Mouse (Mus musculus): ENCODE data around the gene Zgpat. TPM values are rescaled to one million over a fixed set of nuclear protein-coding genes. Genes with fewer than 3 reads are reported as not detected.

Zgpat gene
- polyA plus RNA-seq (2016; fragmentation: Nextera tagmentation; extraction: Ambion mirVana): 69.4 and 75.0 TPM in 2 replicates

DNA sequence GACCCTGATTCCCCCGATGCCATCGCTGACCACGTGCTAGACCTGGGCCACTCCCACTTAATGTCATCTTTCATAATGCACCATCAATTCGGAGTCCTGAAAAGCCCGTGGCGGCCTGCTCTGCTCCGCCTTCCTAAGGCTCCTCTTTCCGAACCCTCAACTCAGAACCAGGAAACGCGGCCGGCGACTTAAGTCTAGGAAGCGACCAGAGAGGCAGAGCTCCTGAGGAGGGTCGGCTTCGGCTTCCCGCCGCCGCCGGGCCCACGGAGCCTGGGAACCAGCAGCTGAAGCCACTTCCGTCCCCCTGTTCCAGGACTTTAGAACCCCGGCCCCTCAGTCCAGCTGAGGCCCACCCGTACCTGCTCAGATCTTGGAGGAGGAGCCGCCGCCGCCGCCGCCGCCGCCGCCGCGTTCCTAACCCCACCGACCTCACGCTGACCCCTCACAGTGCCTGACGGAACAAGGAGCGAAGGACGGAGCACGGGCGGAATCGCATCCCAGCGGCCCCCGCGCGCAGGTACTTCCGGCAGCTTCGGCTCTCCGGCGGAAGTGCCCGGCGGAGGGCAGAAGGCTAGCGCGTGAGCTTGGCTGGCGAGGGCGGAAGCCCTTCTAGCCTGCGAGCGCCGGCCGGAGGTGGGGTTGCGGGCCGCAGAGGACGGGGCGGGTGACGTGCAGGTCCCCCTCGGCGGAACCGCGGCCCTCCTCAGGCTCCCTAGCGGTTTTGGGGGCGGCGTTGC, at the start of gene Zgpat, which contains the start of gene Arfrp1:
Gene Zgpat (plus strand): TSS at position 69 of the 737 bp plus-strand sequence.
Gene Arfrp1 (minus strand): TSS at position 545 of the 737 bp plus-strand sequence.
- Histone ChIP-seq H3K36me3 (peaks cover 49% of the 10 kb centered on the region), H3K4me1 (peaks cover 35% of the 10 kb centered on the region), H3K27ac (replicated peaks) (peak within 1 kb of the TSS; percentile 90), H3K27me3 (no peaks in the 10 kb centered on the region), H3K4me2 (replicated peaks) (peak within 1 kb of the TSS; percentile 99), H3K9ac (replicated peaks) (peak within 1 kb of the TSS; percentile 94), H3K4me3 (peak within 1 kb of the TSS; percentile 75), H3K9me3 (no peaks in the 10 kb centered on the region)
- WGBS: under 1% methylated on average over 67 of the region's 71 CpGs
- peak; percentile 92 for ATAC-seq (ENCODE audit: low FRiP score, low read depth)

GRCm38 (mm10) chr2:181319248-181320102, 45.3 kb upstream of the Zgpat start, which contains the start of gene Rtel1:
TSS of gene Rtel1 (plus strand) at chr2:181319739.
- WGBS: 6% methylated on average over 40 of the region's 40 CpGs
- peak within 1 kb of the TSS; percentile 63 for H3K27ac ChIP-seq (replicated peaks)

DNA sequence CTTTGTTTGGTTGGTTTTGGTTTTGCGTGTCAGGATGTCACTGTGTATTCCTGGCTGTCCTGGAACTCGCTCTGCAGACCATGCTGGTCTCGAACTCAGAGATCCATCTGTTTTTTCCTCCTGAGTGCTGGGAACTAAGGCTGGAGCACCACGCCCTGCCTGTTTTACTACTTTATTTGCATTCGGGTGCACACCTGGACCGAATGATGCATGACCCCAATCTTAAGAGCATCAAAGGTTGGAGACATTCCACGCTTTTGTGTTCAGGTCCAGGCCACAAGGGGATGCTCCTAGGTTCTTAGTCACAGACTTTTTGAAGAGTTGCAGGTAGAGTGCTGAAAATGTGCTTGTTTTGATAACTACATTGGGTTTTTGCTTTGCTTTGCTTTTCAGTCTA, 44.6 kb upstream of the Zgpat start:
- H3K9ac ChIP-seq (replicated peaks): peak overlapping the region; percentile 64
- H3K27ac ChIP-seq (replicated peaks): peak overlapping the region; percentile 63; the same call in 1 of the 2 replicates
- peaks cover 11% of the 10 kb centered on the region for H3K27me3 ChIP-seq
- peaks cover 34% of the 10 kb centered on the region for H3K36me3 ChIP-seq
- H3K4me3 ChIP-seq: peak overlapping the region; percentile 70
- no peaks in the 10 kb centered on the region for H3K9me3 ChIP-seq
- 14% methylated on average over 7 of the region's 7 CpGs for WGBS
- ATAC-seq (ENCODE audit: low FRiP score, low read depth): no peak; the same call in 1 of the 2 replicates
- peaks cover 16% of the 10 kb centered on the region for H3K4me1 ChIP-seq
- H3K4me2 ChIP-seq (replicated peaks): peak overlapping the region; percentile 78

More at GRCm38 (mm10) chr2:181319248-181320102, 45.3 kb upstream of the Zgpat start, which contains the start of gene Rtel1:
- Histone ChIP-seq H3K9ac (replicated peaks) (peak within 1 kb of the TSS; percentile 64), H3K4me3 (peak within 1 kb of the TSS; percentile 70), H3K4me1 (peaks cover 19% of the 10 kb centered on the region), H3K36me3 (peaks cover 27% of the 10 kb centered on the region), H3K27me3 (peaks cover 18% of the 10 kb centered on the region), H3K9me3 (no peaks in the 10 kb centered on the region), H3K4me2 (replicated peaks) (peak within 1 kb of the TSS; percentile 78)
- ATAC-seq (ENCODE audit: low FRiP score, low read depth): peak; percentile 94

GRCm38 (mm10) chr2:181322136-181322535, 42.6 kb upstream of the Zgpat start:
- Histone ChIP-seq H3K9ac (replicated peaks) (no peak overlapping the region), H3K27ac (replicated peaks) (no peak overlapping the region), H3K27me3 (no peaks in the 10 kb centered on the region), H3K4me3 (no peak overlapping the region), H3K4me1 (peaks cover 16% of the 10 kb centered on the region), H3K9me3 (no peaks in the 10 kb centered on the region), H3K36me3 (peaks cover 52% of the 10 kb centered on the region), H3K4me2 (replicated peaks) (no peak overlapping the region)
- WGBS: 75% methylated on average over 5 of the region's 5 CpGs
- ATAC-seq (ENCODE audit: low FRiP score, low read depth): no peak

DNA sequence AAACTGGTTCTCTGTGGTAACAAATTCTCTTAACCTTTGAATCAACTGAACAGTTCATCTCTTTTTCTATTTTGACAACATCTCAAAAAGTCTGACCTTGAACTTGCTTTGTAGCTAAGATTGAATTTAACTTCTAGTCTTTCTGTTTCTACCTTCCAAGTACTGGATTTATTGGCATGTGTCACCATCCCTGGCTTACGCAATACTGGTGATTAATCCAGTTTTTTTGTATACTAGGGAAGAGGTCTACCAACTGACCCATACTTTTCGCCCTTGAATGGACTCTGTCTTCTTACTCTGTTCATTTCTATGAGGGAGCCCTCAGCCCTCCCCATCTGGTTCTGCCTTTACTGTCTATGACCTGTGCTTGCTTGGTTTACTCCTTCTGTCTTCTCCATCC, 38.6 kb upstream of the Zgpat start:
- Histone ChIP-seq H3K9ac (replicated peaks) (no peak overlapping the region), H3K4me1 (no peaks in the 10 kb centered on the region), H3K9me3 (no peaks in the 10 kb centered on the region), H3K4me3 (no peak overlapping the region), H3K36me3 (peaks cover 86% of the 10 kb centered on the region), H3K27ac (replicated peaks) (no peak overlapping the region), H3K27me3 (no peaks in the 10 kb centered on the region), H3K4me2 (replicated peaks) (no peak overlapping the region)
- no peak for ATAC-seq (ENCODE audit: low FRiP score, low read depth)
- whole genome bisulfite sequencing: 88% methylated on average over 2 of the region's 2 CpGs

GRCm38 (mm10) chr2:181332542-181332941, 32.2 kb upstream of the Zgpat start:
- Histone ChIP-seq H3K9ac (replicated peaks) (no peak overlapping the region), H3K4me2 (replicated peaks) (no peak overlapping the region), H3K27me3 (no peaks in the 10 kb centered on the region), H3K27ac (replicated peaks) (no peak overlapping the region), H3K4me1 (no peaks in the 10 kb centered on the region), H3K4me3 (no peak overlapping the region), H3K36me3 (peaks cover 80% of the 10 kb centered on the region), H3K9me3 (no peaks in the 10 kb centered on the region)
- no peak for ATAC-seq (ENCODE audit: low FRiP score, low read depth)

GRCm38 (mm10) chr2:181334023-181334422, 30.7 kb upstream of the Zgpat start:
- H3K4me3 ChIP-seq: no peak overlapping the region
- no peak overlapping the region for H3K9ac ChIP-seq (replicated peaks)
- 72% methylated on average over 3 of the region's 3 CpGs for WGBS
- H3K36me3 ChIP-seq: peaks cover 77% of the 10 kb centered on the region
- no peak for ATAC-seq (ENCODE audit: low FRiP score, low read depth)
- no peaks in the 10 kb centered on the region for H3K9me3 ChIP-seq
- H3K4me1 ChIP-seq: no peaks in the 10 kb centered on the region
- no peak overlapping the region for H3K27ac ChIP-seq (replicated peaks)
- H3K27me3 ChIP-seq: no peaks in the 10 kb centered on the region
- H3K4me2 ChIP-seq (replicated peaks): no peak overlapping the region

DNA sequence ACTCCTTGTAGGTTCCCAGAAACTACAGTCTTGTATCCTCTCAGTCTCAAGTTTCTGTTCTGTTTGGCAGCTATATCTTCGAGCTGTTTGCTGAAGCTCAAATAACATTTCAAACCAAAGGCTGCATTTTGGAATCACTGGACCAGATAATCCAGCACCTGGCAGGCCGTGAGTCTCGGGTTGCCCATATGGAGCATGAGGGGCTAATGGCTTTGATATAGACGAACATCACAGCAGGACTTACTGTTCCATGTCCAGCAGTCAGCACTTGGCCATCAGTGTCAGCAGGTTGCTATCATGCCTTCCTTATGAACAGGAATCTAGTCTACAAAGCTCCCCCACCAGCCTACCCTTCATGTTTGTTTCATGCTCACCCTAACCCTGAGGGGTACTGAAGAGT, 24.3 kb upstream of the Zgpat start:
- no peak overlapping the region for H3K4me3 ChIP-seq
- H3K36me3 ChIP-seq: peaks cover 84% of the 10 kb centered on the region
- WGBS: 87% methylated on average over 4 of the region's 4 CpGs
- H3K4me1 ChIP-seq: no peaks in the 10 kb centered on the region
- H3K27me3 ChIP-seq: no peaks in the 10 kb centered on the region
- no peak overlapping the region for H3K4me2 ChIP-seq (replicated peaks)
- H3K9ac ChIP-seq (replicated peaks): no peak overlapping the region
- no peak for ATAC-seq (ENCODE audit: low FRiP score, low read depth)
- H3K27ac ChIP-seq (replicated peaks): no peak overlapping the region
- no peaks in the 10 kb centered on the region for H3K9me3 ChIP-seq

- Histone ChIP-seq H3K27me3 (no peaks in the 10 kb centered on the region), H3K4me1 (no peaks in the 10 kb centered on the region), H3K9me3 (no peaks in the 10 kb centered on the region), H3K4me2 (replicated peaks) (no peak overlapping the region), H3K36me3 (peaks cover 79% of the 10 kb centered on the region), H3K27ac (replicated peaks) (no peak overlapping the region), H3K4me3 (no peak overlapping the region), H3K9ac (replicated peaks) (no peak overlapping the region)
- 95% methylated on average over 6 of the region's 6 CpGs for WGBS
- ATAC-seq (ENCODE audit: low FRiP score, low read depth): no peak
Observed at GRCm38 (mm10) chr2:181342766-181343165, 22.0 kb upstream of the Zgpat start.

GRCm38 (mm10) chr2:181356780-181357179, 7.9 kb upstream of the Zgpat start:
- Histone ChIP-seq H3K4me1 (no peaks in the 10 kb centered on the region), H3K9me3 (no peaks in the 10 kb centered on the region), H3K4me3 (no peak overlapping the region), H3K9ac (replicated peaks) (no peak overlapping the region), H3K36me3 (peaks cover 99% of the 10 kb centered on the region), H3K27me3 (no peaks in the 10 kb centered on the region), H3K27ac (replicated peaks) (no peak overlapping the region), H3K4me2 (replicated peaks) (no peak overlapping the region)
- 83% methylated on average over 3 of the region's 3 CpGs for WGBS
- no peak for ATAC-seq (ENCODE audit: low FRiP score, low read depth)

DNA sequence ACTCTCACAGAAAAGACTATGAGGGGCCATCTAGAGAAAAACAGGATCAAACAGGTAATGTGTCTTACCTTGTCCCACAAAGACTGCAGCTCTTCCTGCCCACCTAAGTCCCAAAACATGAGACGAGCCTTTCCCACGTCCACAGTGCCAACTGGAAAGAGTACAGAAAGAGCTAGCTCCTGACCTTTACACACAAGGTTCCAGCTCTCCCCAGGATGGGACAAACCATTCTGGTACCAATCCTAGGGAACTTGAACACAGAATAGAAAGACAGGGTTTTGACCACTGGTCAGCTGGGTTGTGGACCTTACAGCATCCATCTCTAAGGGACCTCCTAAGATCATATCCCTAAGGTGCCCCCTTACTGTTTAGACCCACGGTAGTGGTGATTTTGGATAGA, 782 bp upstream of the Zgpat start:
- Histone ChIP-seq H3K9ac (replicated peaks) (peak overlapping the region; percentile 94), H3K4me1 (peaks cover 32% of the 10 kb centered on the region), H3K9me3 (no peaks in the 10 kb centered on the region), H3K4me2 (replicated peaks) (peak overlapping the region; percentile 99), H3K27ac (replicated peaks) (no peak overlapping the region), H3K36me3 (peaks cover 49% of the 10 kb centered on the region), H3K4me3 (peak overlapping the region; percentile 75), H3K27me3 (no peaks in the 10 kb centered on the region)
- WGBS: 82% methylated on average over 3 of the region's 3 CpGs
- ATAC-seq (ENCODE audit: low FRiP score, low read depth): no peak

- Histone ChIP-seq H3K4me3 (peak overlapping the region; percentile 75), H3K36me3 (peaks cover 49% of the 10 kb centered on the region), H3K9ac (replicated peaks) (peak overlapping the region; percentile 94), H3K27ac (replicated peaks) (peak overlapping the region; percentile 90), H3K27me3 (no peaks in the 10 kb centered on the region), H3K9me3 (no peaks in the 10 kb centered on the region), H3K4me1 (peaks cover 35% of the 10 kb centered on the region), H3K4me2 (replicated peaks) (peak overlapping the region; percentile 99)
- 10% methylated on average over 14 of the region's 14 CpGs for WGBS
- ATAC-seq (ENCODE audit: low FRiP score, low read depth): 0 out of 2 replicates have a peak, but pooled peaks have one; percentile 10
Observed at GRCm38 (mm10) chr2:181364487-181364859, 255 bp upstream of the Zgpat start.

All from midbrain, embryonic 12.5 days (tissue).